Mouse (Mus musculus) activated CD4-positive, CD25-positive, alpha-beta regulatory T cell, adult 4 months (primary cell): ENCODE measurements around the gene Pvr. TPM values are rescaled to one million over a fixed set of nuclear protein-coding genes. Genes with fewer than 3 reads are reported as not detected.

Experiments
- ATAC-seq: one replicate; pipeline ENCODE4 v1.8.0; 2017
- polyA plus RNA-seq, 2 experiments: library from polyadenylated mRNA; unstranded; fragments of 100-300 nt; shearing (Covaris generic); gene quantifications; one replicate each; pipeline ENCODE4 v1.2.1; 2017

Gene Pvr
- 10 to 100 TPM; 17.4 to 24.1 TPM for polyA plus RNA-seq

GRCm38 (mm10) chr7:19920506-19921261 is at the start of gene Pvr:
Gene Pvr, minus strand, starts transcription at chr7:19921160.
- peak; percentile 70 for ATAC-seq

DNA sequence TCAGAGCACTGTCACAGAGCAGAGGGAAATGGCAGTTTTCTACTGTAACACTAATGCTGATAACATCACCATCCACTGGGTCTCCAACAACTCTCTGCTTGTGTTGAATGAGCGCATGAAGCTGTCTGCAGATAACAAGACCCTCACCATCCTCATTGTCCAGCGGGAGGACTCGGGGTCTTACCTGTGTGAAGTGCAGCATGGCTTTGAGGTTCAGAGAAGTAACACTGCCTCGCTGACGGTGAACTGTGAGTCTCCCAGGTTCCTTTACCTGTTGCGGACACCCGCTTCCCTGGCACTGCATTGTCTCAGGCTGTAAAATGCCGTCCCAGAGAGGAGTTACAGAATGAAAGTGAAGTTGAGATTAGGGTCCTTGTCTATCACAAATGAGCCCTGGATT is 49.2 kb upstream of the Pvr start:
- no peak for ATAC-seq

- no peak for ATAC-seq
Measured at GRCm38 (mm10) chr7:19969541-19970090, 48.7 kb upstream of the Pvr start.

GRCm38 (mm10) chr7:19969106-19969505 is 48.1 kb upstream of the Pvr start:
- no peak for ATAC-seq

DNA sequence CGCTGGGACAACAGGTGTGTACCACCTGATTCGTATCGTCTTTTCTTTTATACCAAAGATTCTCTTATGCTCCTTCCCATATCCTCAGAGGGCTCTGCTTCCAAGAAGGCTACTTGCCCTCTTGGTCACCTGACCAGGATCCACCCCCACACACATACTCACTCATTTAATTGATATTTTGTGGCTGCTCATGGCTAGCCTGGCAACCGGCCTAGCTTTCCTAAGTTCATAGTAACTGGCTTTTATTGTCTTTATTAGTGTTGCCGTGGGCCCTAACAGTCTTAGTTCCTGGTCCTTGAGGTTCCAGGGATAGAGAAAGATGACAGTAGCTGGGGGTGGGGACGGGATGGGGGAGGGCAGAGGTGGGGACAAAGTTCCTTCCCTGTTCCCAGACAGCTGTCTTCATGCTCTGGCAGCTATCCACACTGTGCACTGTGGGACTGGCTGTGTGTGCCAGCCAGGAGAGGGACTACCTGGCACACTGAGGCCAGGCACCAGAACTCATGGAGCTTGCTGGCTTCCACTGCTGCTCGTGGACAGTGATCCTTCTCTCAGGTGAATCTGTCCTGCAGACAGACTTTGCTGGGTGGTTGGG is 44.1 kb upstream of the Pvr start, which contains the start of gene Ceacam20:
Gene Ceacam20, plus strand, starts transcription at position 428 of the 595 bp plus-strand sequence.
- no peak for ATAC-seq

DNA sequence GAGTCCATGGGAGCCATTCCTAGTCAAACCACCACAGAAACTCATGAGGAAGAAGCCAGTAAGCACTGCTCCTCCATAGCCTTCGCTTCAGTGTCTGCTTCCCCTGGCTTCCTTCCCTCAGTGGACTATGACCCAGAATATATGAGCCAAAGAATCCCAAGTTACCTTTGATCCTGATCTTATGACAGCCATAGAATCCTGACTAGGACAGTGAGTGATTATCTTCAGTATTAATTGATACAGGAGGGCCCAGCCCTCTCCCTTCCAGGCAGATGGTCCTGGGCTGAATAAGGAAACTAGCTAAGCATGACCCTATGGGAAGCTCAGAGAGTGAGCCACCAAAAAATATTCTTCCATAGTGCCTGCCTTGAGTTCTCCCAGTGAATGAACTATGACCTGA is 41.5 kb upstream of the Pvr start:
- no peak for ATAC-seq

DNA sequence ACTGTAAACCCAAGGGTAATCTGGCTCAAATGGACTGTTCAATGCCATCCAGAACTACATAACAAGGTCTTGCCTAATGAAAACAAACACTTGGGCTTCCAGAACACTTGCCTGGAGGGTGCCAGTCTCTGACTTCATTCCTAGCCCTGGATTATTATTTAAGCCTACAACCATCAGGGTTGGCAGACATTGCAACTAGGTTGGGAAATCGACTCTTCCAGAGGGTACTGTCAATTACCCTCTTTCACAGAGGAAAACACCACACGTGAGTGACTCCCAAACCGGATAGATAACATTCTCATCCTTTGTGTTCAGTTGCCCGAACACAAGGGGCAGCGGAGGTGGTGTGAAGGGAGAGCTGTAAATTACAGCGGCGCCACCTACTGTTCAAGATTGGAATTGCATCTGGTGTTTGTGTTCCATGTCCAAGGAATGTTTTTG is 35.4 kb upstream of the Pvr start:
- peak; percentile 57 for ATAC-seq

DNA sequence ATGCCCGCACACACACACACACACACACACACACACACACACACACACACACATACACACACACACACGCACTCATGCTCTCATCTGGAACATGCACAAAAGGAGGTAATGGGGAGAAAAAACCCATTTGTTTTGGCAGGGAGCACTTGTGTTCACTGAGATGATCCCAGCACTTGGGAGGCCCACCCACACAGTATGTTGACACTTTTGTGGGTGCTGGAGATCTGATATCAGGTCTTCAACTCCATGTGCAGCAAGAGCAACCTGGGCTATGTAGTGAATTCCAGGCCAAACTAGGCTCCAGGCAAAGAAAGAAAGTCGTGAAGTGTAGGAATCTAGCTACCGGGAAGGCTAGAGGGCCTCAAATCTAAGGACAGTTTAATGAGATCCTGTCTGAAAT is 34.9 kb upstream of the Pvr start:
- ATAC-seq, result no peak

- ATAC-seq, result no peak
Measured at GRCm38 (mm10) chr7:19953054-19953453, 32.1 kb upstream of the Pvr start.

- no peak for ATAC-seq
Measured at GRCm38 (mm10) chr7:19952320-19952986, 31.5 kb upstream of the Pvr start.

DNA sequence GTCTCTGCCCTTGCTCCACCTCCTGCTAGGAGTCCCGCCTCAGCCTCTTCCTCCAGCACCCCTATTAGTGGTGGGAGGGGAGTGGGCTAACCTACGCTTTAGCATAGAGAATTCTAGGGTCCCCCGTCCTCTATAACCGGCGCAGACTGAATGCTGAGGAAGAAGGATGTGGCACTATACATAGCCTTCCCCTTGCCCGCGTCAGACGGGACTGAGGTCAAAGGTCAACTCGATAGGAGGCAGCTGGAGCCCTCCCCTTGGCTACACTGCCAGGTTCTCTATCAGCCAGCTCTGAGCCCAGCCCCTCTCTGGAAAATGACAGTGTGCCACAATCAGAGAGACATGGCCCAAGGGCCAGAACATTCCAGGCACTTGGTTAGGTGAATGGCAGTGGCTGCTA is 29.6 kb upstream of the Pvr start, which contains the start of gene Igsf23:
Gene Igsf23, minus strand, starts transcription at position 168 of the 400 bp plus-strand sequence.
- ATAC-seq, result no peak

DNA sequence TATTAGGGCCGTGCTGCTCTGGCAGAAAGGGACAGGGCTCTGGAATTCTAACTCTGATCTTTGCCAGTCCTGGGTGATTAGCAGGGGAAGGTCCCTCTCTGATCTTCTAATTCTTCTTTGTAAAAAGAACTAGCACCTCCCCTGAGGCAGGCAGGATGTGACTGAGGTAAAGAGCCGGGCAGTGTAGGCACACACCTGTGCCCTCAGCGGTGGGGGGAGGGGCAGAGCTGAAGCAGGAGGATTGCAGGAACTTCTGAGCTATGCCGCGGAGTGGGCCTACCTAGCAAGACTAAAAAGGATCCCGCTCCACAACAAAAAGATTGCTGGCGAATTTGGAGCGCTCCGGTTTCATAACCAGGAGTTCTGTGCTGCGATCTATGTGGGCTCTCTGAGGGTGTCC is 29.0 kb upstream of the Pvr start:
- ATAC-seq, result peak; percentile 17

- ATAC-seq, result peak; percentile 18
Measured at GRCm38 (mm10) chr7:19948956-19949355, 28.0 kb upstream of the Pvr start.

DNA sequence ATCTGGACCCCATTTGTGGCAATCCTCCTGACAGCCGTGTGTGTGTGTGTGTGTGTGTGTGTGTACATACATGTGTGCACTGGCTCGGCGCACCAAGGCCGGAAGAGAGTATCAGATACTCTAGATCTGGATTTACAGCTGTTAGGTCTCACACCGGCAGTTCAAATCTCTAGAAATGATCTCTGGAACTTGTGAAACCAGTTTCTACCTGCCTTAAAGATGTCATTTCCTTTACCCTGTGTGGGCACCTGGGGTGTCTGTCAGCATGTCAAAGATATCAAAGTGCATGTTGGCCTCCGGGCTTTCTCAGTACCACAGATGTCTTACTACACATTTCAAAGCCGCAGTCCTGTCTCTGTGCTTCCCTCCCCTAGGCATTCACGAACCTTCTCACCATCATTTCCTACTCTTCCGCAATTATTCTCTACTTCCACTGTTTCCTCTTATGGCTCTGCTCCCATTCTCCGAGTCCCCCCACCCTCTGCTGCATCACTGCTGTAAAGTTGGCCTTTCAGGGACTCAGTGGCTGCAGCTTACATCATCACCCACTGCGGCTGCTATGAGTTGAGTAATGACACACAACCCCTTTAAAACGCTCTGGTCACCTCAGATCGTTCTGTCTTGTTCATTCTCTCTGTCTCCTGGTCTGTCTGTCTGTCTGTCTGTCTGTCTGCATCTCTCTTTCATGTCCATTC is 25.0 kb upstream of the Pvr start:
- ATAC-seq, result peak; percentile 82

- peak; percentile 13 for ATAC-seq
Measured at GRCm38 (mm10) chr7:19945201-19945600, 24.2 kb upstream of the Pvr start.

GRCm38 (mm10) chr7:19944709-19945108 is 23.7 kb upstream of the Pvr start:
- no peak for ATAC-seq

DNA sequence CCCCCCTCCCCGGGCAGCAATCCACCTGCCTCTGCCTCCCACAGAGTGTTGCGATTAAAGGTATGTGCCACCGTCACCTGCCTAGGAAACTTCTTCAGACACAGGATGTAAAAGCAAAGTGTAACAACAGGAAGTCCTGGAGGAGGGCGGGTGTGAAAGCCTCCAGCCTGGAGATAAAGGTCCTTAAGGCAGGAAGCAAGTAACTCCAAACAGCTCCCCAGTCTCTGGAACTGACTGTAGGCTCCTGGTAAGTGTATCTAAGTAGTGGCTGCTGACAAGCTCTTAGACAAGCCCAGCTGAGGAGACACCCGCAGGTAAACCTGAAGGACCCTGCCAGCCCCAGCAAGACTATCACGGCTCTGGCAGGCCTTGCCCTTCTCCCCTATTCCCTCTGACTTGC is 19.3 kb upstream of the Pvr start:
- ATAC-seq, result peak; percentile 81

DNA sequence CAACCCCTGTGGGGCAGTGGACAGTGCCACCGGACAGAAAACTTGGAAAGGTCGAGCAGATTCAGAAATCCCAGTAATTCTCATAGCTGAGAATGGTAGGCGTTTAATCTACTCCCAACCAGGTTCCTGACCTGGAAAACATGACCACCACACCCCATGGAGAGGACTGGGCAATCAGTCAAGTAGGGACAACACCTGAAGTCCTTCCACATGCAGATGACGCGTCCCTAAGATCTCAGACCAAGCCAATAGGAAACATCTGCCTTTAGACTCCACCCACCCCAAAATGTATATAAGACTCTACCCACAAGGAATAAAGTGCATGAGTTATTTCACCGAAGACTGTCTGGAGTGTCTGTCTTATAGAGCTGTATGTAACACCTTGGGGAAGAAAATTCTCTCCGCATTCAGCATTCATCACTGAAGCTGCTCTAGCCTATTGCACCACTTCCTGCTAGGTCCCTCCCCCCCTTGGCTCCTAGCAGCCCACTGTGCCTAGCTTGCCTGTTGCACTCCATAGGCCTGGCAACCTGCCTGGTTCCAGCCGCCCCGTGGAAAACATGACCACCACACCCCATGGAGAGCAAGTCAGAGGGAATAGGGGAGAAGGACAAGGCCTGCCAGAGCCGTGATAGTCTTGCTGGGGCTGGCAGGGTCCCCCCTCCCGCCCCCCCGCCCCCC is 18.7 kb upstream of the Pvr start:
- ATAC-seq, result peak; percentile 70

DNA sequence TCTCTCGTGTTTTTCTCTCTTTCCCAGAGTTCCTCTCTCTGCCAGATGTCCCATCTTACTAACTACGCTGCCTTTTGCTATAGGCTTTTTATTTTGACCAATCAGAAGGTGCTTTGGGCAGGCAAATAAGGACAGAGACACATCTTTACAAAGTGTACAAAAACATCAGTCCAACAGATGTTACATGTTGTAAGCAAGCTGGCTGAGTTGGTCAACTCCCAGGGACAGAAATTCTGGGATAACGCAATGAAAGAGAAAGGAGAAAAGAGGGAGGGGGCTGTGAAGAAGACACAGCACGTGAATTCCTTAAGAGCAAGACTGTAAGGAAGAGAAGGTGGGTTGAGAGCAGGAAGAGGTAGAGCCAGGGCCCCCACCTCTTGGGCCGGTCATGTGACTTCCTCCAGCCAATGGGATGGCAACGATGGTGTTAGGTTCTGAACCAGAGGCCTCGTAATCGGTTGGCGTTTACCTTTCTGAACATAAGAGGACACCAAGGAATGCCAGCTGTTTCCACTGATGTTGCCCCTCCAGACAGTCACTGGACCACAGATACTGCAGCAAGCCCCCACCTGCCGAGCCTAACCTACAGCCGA is 16.4 kb upstream of the Pvr start:
- no peak for ATAC-seq

- ATAC-seq, result no peak
Measured at GRCm38 (mm10) chr7:19935961-19936360, 15.0 kb upstream of the Pvr start.

- no peak for ATAC-seq
Measured at GRCm38 (mm10) chr7:19935171-19935751, 14.3 kb upstream of the Pvr start.
